Mouse (Mus musculus) lung, postnatal 0 days (tissue): ENCODE measurements around the gene Dnajb11. TPM values are rescaled to one million over a fixed set of nuclear protein-coding genes. Genes with fewer than 3 reads are reported as not detected.
A peak's percentile ranks its signal among the peaks of the same experiment; 100 is the strongest.

Experiments used
- ATAC-seq: fragments of 200-750 bp; cut with Nextera tagmentation; 2 replicates; pipeline ENCODE4 v1.8.0; 2017; ENCODE audit warnings: moderate library complexity
- DNase-seq: peaks from one replicate; pipeline ENCODE4 v3.0.0-alpha.2; 2016; ENCODE audit warnings: low spot score
- H3K27ac ChIP-seq: fragments of 300-500 bp; sonication (generic); 2 replicates; pipeline ENCODE4 v1.5.1; 2014; ENCODE audit warnings: antibody characterized with exemption, mild to moderate bottlenecking, low read length, mixed read lengths
- H3K27me3 ChIP-seq: fragments of 300-500 bp; sonication (generic); replicated peaks from 2 replicates; pipeline ENCODE4 v1.6.1; 2014; ENCODE audit warnings: low read length, mixed read lengths; ENCODE audit not compliant: insufficient read depth
- H3K36me3 ChIP-seq: fragments of 300-500 bp; sonication (generic); 2 replicates; pipeline ENCODE4 v1.6.1; 2014; ENCODE audit warnings: low read length, mixed read lengths; ENCODE audit not compliant: insufficient read depth
- H3K4me1 ChIP-seq: fragments of 300-500 bp; sonication (generic); 2 replicates; pipeline ENCODE4 v1.6.1; 2014; ENCODE audit warnings: antibody characterized with exemption, low read depth, low read length, mixed read lengths; ENCODE audit not compliant: insufficient read depth
- H3K4me2 ChIP-seq: fragments of 300-500 bp; sonication (generic); replicated peaks from 2 replicates; pipeline ENCODE4 v1.6.1; 2014; ENCODE audit warnings: low read depth, mild to moderate bottlenecking, low read length, moderate library complexity, mixed read lengths
- H3K4me3 ChIP-seq: fragments of 300-500 bp; sonication (generic); 2 replicates; pipeline ENCODE4 v1.5.1; 2014; ENCODE audit warnings: low read depth, low read length
- H3K9ac ChIP-seq: fragments of 300-500 bp; sonication (generic); replicated peaks from 2 replicates; pipeline ENCODE4 v1.6.1; 2014; ENCODE audit warnings: low read depth, mild to moderate bottlenecking
- H3K9me3 ChIP-seq: fragments of 300-500 bp; sonication (generic); 2 replicates; pipeline ENCODE4 v1.6.1; 2016; ENCODE audit warnings: low read length, mixed read lengths
- CTCF ChIP-seq: IDR thresholded peaks from 2 replicates; pipeline ENCODE4 v1.5.1; 2016; ENCODE audit warnings: antibody characterized with exemption, mild to moderate bottlenecking
- EP300 ChIP-seq: IDR thresholded peaks from 2 replicates; pipeline ENCODE4 v1.6.1; 2016; ENCODE audit warnings: antibody characterized with exemption, mild to moderate bottlenecking, control low read depth
- WGBS: fragments of 180-500 bp; shearing (Covaris S2); extraction: QIAGEN DNeasy Blood & Tissue Kit; methylation state at CpG from one replicate; pipeline ENCODE4 v1.1.7; 2014; 5-methylcytosine and 5-hydroxymethylcytosine counted together
- polyA plus RNA-seq: library from polyadenylated mRNA; unstranded; fragments of >200 nt; fragmentation: Nextera tagmentation; extraction: Ambion mirVana; gene quantifications from 2 replicates; pipeline ENCODE4 v1.2.1, GENCODE M21; 2015

Gene Dnajb11
- polyA plus RNA-seq = 82.8 and 86.9 TPM in 2 replicates

- Histone ChIP-seq H3K9me3 (no peaks in the 10 kb centered on the region), H3K27ac (peak within 1 kb of the TSS; percentile 87), H3K36me3 (0 out of 2 replicates have a peak, but pooled peaks cover 4% of the 10 kb centered on the region), H3K4me1 (peaks cover 12% of the 10 kb centered on the region; the same call in 1 of the 2 replicates), H3K27me3 (no peaks in the 10 kb centered on the region), H3K4me2 (peak within 1 kb of the TSS; percentile 88), H3K4me3 (peak within 1 kb of the TSS; percentile 97), H3K9ac (peak within 1 kb of the TSS; percentile 94)
- DNase-seq = peak; percentile 100
- TF ChIP-seq EP300 = peak; percentile 40; the same call in 1 of the 2 replicates
- TF ChIP-seq CTCF = no peak
- ATAC-seq = peak; percentile 99
- under 1% methylated on average over 61 of the region's 62 CpGs for WGBS
These were observed at the start of gene Dnajb11, which contains the start of gene Tbccd1 for GRCm38 (mm10) chr16:22857431-22858113. TSS of gene Dnajb11 (plus strand) at chr16:22857845. TSS of gene Tbccd1 (minus strand) at chr16:22857669.

GRCm38 (mm10) chr16:22811477-22811876 lies 46.2 kb upstream of the Dnajb11 start, which contains the start of gene Crygs:
TSS of gene Crygs (minus strand) at chr16:22811577.
- H3K4me3 ChIP-seq = no peak within 1 kb of the TSS
- no peaks in the 10 kb centered on the region for H3K4me1 ChIP-seq
- no peaks in the 10 kb centered on the region for H3K9me3 ChIP-seq
- 42% methylated on average over 2 of the region's 2 CpGs for WGBS
- ATAC-seq (no peak), DNase-seq (no peak)
- H3K9ac ChIP-seq = no peak within 1 kb of the TSS
- H3K36me3 ChIP-seq = no peaks in the 10 kb centered on the region
- H3K27ac ChIP-seq = no peak within 1 kb of the TSS
- H3K4me2 ChIP-seq = no peak within 1 kb of the TSS
- TF ChIP-seq CTCF (no peak), EP300 (no peak)
- H3K27me3 ChIP-seq = no peaks in the 10 kb centered on the region

- H3K27me3 ChIP-seq = no peaks in the 10 kb centered on the region
- H3K9ac ChIP-seq = no peak overlapping the region
- TF ChIP-seq CTCF = peak; percentile 58
- no peak for TF ChIP-seq EP300
- no peaks in the 10 kb centered on the region for H3K9me3 ChIP-seq
- H3K4me2 ChIP-seq = no peak overlapping the region
- WGBS = 43% methylated on average over 8 of the region's 8 CpGs
- peaks cover 7% of the 10 kb centered on the region; the same call in 1 of the 2 replicates for H3K36me3 ChIP-seq
- H3K4me1 ChIP-seq = no peaks in the 10 kb centered on the region
- no peak overlapping the region for H3K4me3 ChIP-seq
- H3K27ac ChIP-seq = no peak overlapping the region
- DNase-seq (peak; percentile 5), ATAC-seq (0 out of 2 replicates have a peak, but pooled peaks have one; percentile 28)
These were observed 36.9 kb upstream of the Dnajb11 start for GRCm38 (mm10) chr16:22820731-22821130.

GRCm38 (mm10) chr16:22832932-22833525 lies 24.6 kb upstream of the Dnajb11 start:
- no peak for ATAC-seq
- TF ChIP-seq CTCF (no peak), EP300 (no peak)

GRCm38 (mm10) chr16:22839146-22839857 lies 18.3 kb upstream of the Dnajb11 start:
- ATAC-seq (no peak), DNase-seq (no peak)
- TF ChIP-seq EP300 (no peak), CTCF (no peak)
- no peaks in the 10 kb centered on the region for H3K4me1 ChIP-seq
- 79% methylated on average over 3 of the region's 3 CpGs for WGBS
- H3K4me2 ChIP-seq = no peak overlapping the region
- no peaks in the 10 kb centered on the region for H3K36me3 ChIP-seq
- H3K27ac ChIP-seq = no peak overlapping the region
- no peaks in the 10 kb centered on the region for H3K9me3 ChIP-seq
- no peak overlapping the region for H3K9ac ChIP-seq
- H3K27me3 ChIP-seq = no peaks in the 10 kb centered on the region
- H3K4me3 ChIP-seq = no peak overlapping the region

More at GRCm38 (mm10) chr16:22832932-22833525, 24.6 kb upstream of the Dnajb11 start:
- no peak for DNase-seq
- no peaks in the 10 kb centered on the region for H3K4me1 ChIP-seq
- H3K4me2 ChIP-seq = no peak overlapping the region
- peaks cover 5% of the 10 kb centered on the region for H3K36me3 ChIP-seq
- no peak overlapping the region for H3K9ac ChIP-seq
- H3K27ac ChIP-seq = no peak overlapping the region
- WGBS = 95% methylated on average over 3 of the region's 3 CpGs
- no peaks in the 10 kb centered on the region for H3K27me3 ChIP-seq
- H3K4me3 ChIP-seq = no peak overlapping the region
- H3K9me3 ChIP-seq = no peaks in the 10 kb centered on the region

GRCm38 (mm10) chr16:22842871-22843270 lies 14.8 kb upstream of the Dnajb11 start:
- Histone ChIP-seq H3K9me3 (no peaks in the 10 kb centered on the region), H3K27me3 (no peaks in the 10 kb centered on the region), H3K9ac (no peak overlapping the region), H3K4me2 (no peak overlapping the region), H3K4me1 (no peaks in the 10 kb centered on the region), H3K4me3 (no peak overlapping the region), H3K36me3 (no peaks in the 10 kb centered on the region), H3K27ac (no peak overlapping the region)
- ATAC-seq = no peak
- TF ChIP-seq EP300 (no peak), CTCF (no peak)
- 68% methylated on average over 5 of the region's 5 CpGs for WGBS
- no peak for DNase-seq
